Mouse (Mus musculus): ENCODE data around the gene Lrrc7.

GRCm38 (mm10) chr3:158049508-158049907 lies 512.5 kb downstream of the Lrrc7 start:
- TF ChIP-seq CTCF (IDR thresholded peaks at IDR 0.05; ENCODE audit: insufficient read depth, low read depth, low read length) (no peak), POLR2A (IDR thresholded peaks at IDR 0.05; ENCODE audit: insufficient read depth, low read depth, low read length) (no peak)

Data from olfactory bulb, adult 2 months (tissue).